Mouse (Mus musculus) heart, adult 11 months (tissue): Measurements from ENCODE around the gene Gtf2ird1.
"Not testable (repeated sequence)": the region's sequence is repeated elsewhere in the genome, so short reads cannot be mapped to it uniquely, and the experiment has no call there.

Source experiments
- DNase-seq: peaks from one replicate; pipeline ENCODE4 v3.0.0; 2022

The Gtf2ird1 gene

GRCm38 (mm10) chr5:134473902-134474301 lies 17.4 kb upstream of the Gtf2ird1 start:
- DNase-seq: no peak

- DNase-seq: peak; percentile 73
Measured at GRCm38 (mm10) chr5:134470538-134471169, 14.1 kb upstream of the Gtf2ird1 start.

GRCm38 (mm10) chr5:134469559-134470150 lies 13.1 kb upstream of the Gtf2ird1 start:
- peak; percentile 60 for DNase-seq

GRCm38 (mm10) chr5:134468158-134468765 lies 11.7 kb upstream of the Gtf2ird1 start:
- peak; percentile 87 for DNase-seq

- DNase-seq: peak; percentile 70
Measured at GRCm38 (mm10) chr5:134467030-134467549, 10.6 kb upstream of the Gtf2ird1 start.

DNA sequence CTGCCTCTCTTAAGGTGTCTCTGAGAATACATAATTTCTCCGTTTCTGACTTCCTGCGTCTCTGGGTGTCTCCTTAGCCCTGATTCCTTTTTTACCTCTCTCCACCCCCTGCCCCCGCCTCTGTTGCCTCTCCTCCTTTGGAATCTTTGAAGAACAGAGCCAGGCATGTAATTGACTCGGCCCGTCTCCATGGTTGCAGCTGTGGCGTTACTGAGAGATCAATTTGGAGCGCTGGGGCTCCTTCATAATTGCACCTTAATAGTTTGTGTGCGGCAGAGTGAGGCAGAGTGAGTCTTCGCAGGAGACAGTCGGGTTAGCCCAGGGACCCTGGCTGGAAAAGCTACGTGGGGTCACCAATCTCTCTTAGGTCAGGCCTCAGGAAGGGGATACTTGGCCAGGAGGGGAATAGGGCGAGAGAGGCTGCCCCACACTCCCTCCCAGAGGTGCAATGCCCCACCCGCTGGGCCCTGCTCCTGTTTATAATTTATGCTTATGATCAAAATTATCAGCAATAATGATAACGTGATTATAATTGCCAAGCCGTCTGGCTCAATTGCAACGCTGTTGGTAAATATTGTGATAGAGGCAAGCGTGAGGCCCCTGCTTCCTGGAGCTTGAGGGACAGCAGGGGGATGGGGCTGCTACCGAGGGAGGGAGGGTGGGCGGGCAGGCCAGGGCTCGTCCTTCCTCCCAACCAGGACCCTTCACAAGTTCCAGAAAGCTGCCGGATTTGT lies 9.9 kb upstream of the Gtf2ird1 start:
- DNase-seq: peak; percentile 48

DNA sequence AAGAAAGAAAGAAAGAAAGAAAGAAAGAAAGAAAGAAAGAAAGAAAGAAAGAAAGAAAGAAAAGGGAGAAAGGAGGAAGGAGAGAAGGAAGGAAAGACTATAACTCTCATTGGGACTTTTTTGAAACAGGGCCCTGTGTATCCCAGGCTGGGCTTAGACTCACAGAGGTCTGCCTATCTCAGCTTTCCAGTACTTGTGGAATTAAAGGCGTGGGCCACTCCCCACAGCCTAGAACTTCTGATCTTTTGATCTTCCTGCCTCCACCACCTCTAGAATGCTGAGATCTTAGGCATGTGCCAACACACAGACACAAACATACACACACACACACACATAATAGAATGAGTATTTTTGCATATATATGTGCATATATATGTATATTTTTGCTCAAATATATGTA lies 8.7 kb upstream of the Gtf2ird1 start:
- peak; percentile 8 for DNase-seq

DNA sequence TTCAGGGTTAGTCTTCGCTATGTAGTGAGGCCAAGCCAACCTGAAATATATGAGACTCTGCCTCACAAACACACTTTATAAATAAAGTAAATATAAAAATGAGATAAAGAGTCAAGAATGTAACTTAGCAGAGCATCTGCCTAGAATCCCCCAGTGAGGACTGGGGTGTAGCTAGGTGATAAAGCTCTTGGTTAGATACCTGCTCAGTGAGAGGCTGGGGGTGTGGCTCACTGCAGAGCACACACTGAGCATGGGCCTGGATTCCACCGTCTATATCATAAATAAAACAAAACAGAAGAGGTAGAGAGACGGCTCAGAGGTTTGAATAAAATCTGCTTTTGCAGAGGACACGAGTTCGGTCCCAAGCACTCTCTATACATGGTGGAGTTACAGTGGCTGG lies 7.7 kb upstream of the Gtf2ird1 start:
- DNase-seq: peak; percentile 29

- peak; percentile 70 for DNase-seq
Measured at GRCm38 (mm10) chr5:134462731-134463130, 6.2 kb upstream of the Gtf2ird1 start.

- DNase-seq: peak; percentile 66
Measured at GRCm38 (mm10) chr5:134462316-134462715, 5.8 kb upstream of the Gtf2ird1 start.

DNA sequence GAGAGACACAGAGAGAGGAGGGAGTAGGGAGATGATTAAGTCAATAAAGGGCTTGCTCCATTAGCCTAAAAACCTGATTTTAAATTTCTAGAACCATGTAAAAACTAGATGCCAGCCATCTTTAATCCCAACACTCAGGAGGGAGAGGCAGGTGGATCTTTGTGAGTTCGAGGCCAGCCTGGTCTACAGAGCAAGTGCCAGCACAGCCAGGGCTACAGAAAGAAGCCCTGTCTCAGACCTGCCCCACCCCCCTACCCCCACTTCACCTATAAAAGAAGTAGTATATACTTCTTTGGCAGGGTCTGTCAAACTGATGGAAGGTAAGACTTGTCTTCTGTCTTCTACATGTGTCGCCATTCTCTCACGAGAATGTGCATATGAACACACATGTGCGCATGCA lies 4.0 kb upstream of the Gtf2ird1 start:
- peak; percentile 76 for DNase-seq

DNA sequence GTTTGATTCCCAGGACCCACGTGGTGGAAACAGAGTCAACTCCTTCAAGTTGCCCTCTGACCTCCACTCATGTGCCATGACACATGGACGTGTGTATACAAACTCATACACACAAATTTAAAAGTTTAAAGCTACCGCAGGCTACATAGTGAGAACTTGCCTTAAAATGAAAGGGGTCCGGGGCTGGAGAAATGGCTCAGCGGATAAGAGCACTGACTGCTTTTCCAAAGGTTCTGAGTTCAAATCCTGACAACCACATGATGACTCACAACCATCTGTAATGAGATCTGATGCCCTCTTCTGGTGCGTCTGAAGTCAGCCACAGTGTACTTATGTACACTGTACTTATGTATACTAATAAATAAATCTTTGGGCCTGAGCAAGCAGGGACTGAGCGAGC lies 2.6 kb upstream of the Gtf2ird1 start:
- DNase-seq: peak; percentile 67

GRCm38 (mm10) chr5:134458416-134458815 lies 1.9 kb upstream of the Gtf2ird1 start:
- DNase-seq: peak; percentile 86

DNA sequence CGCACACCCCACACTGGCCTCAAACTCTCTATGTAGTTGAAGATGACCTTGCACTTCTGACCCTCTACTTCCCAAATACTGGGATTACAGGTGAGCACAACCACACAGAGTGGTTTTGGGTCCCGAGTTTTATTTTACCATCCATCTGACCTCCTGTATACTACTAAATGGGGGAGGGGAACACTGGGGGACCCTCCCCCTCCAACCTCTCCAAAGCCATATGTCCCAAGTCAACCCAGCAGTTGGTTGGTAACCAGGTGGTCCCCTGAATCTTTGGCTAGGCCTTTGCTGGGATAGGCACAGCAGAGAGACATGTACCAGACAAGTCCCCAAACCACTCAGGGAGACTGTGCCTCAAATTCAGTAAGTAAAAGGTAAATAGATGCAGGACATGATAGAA lies 855 bp upstream of the Gtf2ird1 start:
- DNase-seq: peak; percentile 72

- peak; percentile 96 for DNase-seq
Measured at GRCm38 (mm10) chr5:134455914-134456423, 547 bp downstream of the Gtf2ird1 start.

- DNase-seq: peak; percentile 95
Measured at GRCm38 (mm10) chr5:134455186-134455895, 1.2 kb downstream of the Gtf2ird1 start.

DNA sequence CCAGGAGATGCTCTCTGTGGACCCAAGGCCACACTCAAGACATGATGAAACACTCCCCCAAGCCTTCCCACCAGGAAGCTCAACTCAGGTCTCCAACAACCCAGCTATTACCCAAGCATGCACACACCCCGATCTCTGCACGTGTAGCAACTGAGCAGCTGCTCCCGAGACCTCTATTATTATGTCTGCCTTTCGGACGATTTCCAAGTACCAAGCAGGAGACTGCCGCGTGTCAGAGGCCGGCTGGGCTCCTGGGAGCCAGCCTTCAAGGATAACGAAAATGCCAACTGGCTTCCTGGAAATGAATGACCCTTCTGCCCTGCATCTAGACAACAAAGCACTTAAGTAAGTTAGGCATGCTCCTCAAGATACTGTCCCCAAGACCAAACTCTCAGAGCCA lies 2.1 kb downstream of the Gtf2ird1 start:
- peak; percentile 94 for DNase-seq

DNA sequence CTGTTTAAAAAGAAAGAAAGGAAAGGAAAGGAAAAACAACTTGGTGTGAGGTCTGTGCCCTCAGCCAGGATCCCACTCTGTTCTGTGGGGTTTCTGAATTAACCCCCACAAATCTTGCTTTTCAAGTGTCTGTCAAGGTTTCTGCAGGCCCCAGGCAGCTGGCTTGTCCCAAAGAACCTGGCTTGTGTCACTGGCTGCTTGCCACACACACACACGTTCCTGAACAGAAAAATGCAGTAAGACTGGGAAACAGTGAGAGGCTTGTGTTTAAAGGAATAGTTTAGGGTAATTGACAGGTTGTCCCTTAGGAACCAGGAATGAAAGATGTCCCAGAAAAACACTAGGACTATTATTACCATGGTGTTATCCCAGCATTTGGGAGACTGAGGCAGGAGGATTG lies 2.9 kb downstream of the Gtf2ird1 start:
- no peak for DNase-seq

- DNase-seq: not testable (repeated sequence)
Measured at GRCm38 (mm10) chr5:134446755-134447154, 9.8 kb downstream of the Gtf2ird1 start.

DNA sequence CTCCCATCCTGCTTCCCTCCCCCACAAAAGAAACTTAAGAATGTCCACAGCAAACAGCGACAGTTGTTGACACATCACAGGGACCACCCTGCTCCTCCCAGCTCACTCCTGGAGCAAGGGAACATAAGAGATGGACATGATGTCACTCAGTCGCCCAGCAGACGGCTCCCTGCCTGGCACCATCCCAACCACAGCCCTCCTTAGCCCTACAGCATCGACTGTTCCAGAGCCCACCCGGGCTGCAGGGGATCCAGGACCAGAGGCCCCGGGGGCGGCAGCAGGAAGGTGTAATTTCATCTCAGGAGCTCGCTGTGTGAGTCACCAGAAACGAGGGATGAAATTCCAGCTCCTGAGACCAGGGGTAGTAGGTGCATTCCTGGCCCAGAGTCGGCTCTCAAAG lies 10.6 kb downstream of the Gtf2ird1 start:
- DNase-seq: no peak

DNA sequence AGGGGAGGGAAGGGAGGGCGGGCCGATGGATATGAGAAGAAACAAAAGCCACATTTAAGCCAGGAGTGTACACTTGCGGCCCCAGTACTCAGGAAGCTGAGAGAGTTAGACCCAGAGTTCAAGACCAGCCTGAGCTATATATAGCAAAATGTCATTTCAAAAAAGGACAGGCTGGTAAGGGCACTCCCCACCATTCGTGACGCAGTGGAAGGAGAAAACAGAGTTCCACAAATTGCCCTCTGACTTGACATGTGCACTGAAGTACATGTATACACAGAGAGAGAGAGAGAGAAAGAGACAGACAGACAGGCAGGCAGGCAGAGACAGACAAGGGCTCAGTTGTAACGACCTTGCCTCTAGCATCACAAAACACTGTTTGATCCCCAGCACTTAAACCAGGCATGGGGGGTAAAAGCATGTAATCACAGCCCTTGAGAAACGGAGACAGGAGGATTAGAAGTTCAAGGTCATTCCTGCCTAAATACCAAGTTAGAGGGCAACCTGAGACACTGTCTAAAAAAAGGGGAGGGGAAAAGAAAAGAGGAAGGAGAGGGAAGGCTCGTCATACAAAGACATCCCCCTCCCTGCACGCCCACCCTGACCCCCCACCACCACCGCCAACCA lies 11.2 kb downstream of the Gtf2ird1 start:
- no peak for DNase-seq

DNA sequence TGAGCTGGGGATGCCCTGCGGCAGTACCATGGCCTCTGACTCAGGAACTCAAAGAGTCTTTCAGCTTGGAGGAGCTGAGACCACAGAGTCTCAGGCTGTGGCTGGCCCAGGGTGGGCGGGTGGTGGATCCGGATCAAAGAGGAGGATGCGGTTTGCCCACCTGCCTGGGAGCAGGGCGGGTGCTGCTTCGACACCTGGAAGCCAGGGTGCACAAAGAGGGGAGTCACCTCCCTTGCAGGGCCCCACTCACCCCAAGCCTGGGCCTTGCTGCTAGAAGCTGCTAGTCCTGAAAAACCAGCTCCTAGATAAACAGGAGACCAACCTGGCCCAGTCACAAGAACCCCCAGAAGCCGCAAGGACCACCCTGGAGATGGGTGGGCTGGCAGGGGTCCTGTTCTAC lies 12.0 kb downstream of the Gtf2ird1 start:
- DNase-seq: no peak
